Mouse (Mus musculus) myocyte (in vitro differentiated cells): ENCODE results near the gene Hist1h3f. TPM values are rescaled to one million over a fixed set of nuclear protein-coding genes. Genes with fewer than 3 reads are reported as not detected.
"Not testable (repeated sequence)": the region's sequence is repeated elsewhere in the genome, so short reads cannot be mapped to it uniquely, and the experiment has no call there.

Source experiments
- H3K27me3 ChIP-seq: one replicate; pipeline ENCODE4 v1.6.1; 2011; ENCODE audit not compliant: control insufficient read depth, insufficient read depth, insufficient read length
- H3K36me3 ChIP-seq: one replicate; pipeline ENCODE4 v1.6.1; 2011; ENCODE audit not compliant: control insufficient read depth, insufficient read depth
- H3K4me2 ChIP-seq: one replicate; pipeline ENCODE4 v1.6.1; 2011; ENCODE audit warnings: low read depth, control low read depth
- H3K4me3 ChIP-seq: one replicate; pipeline ENCODE4 v1.5.1; 2011; ENCODE audit warnings: mild to moderate bottlenecking, control low read depth, moderate library complexity
- H3K79me2 ChIP-seq: one replicate; pipeline ENCODE4 v1.6.1; 2011; ENCODE audit not compliant: control insufficient read depth, insufficient read depth
- H3ac ChIP-seq: one replicate; pipeline ENCODE4 v1.6.1; 2011; ENCODE audit not compliant: control insufficient read depth, insufficient read length
- CEBPB ChIP-seq: IDR thresholded peaks from 2 replicates; pipeline ENCODE4 v1.6.1; 2011; ENCODE audit warnings: mild to moderate bottlenecking, moderate library complexity; ENCODE audit not compliant: poor library complexity, insufficient read depth, severe bottlenecking
- E2F4 ChIP-seq: IDR thresholded peaks from one replicate; pipeline ENCODE4 v1.6.1; 2011; ENCODE audit warnings: mild to moderate bottlenecking, control low read depth, moderate library complexity; ENCODE audit not compliant: insufficient read depth
- MAX ChIP-seq: IDR thresholded peaks from one replicate; pipeline ENCODE4 v1.6.1; 2011; ENCODE audit warnings: low read depth, mild to moderate bottlenecking, control low read depth
- MYOD1 ChIP-seq, 3 experiments: IDR thresholded peaks; one replicate each; pipeline ENCODE4 v1.6.1; 2011; ENCODE audit warnings: control low read depth in 2 of 3, low read depth in 2 of 3, mild to moderate bottlenecking in 2 of 3, moderate library complexity in 1 of 3; ENCODE audit not compliant: insufficient read length in 2 of 3, control insufficient read depth in 1 of 3
- MYOG ChIP-seq, 3 experiments: IDR thresholded peaks; one replicate each; pipeline ENCODE4 v1.6.1; 2011; ENCODE audit warnings: control low read depth in 2 of 3, low read depth in 2 of 3, mild to moderate bottlenecking in 2 of 3; ENCODE audit not compliant: insufficient read length in 2 of 3, control insufficient read depth in 1 of 3, insufficient read depth in 1 of 3
- POLR2A ChIP-seq: IDR thresholded peaks from one replicate; pipeline ENCODE4 v1.6.1; 2011; ENCODE audit warnings: low read depth, mild to moderate bottlenecking, control low read depth, moderate library complexity; ENCODE audit not compliant: insufficient read length
- POLR2AphosphoS2 ChIP-seq: IDR thresholded peaks from one replicate; pipeline ENCODE4 v1.6.1; 2011; ENCODE audit warnings: low read depth, control low read depth; ENCODE audit not compliant: insufficient read length
- REST ChIP-seq: IDR thresholded peaks from one replicate; pipeline ENCODE4 v1.6.1; 2011; ENCODE audit warnings: mild to moderate bottlenecking, control low read depth, moderate library complexity; ENCODE audit not compliant: insufficient read depth, insufficient read length
- TCF3 ChIP-seq: IDR thresholded peaks from one replicate; pipeline ENCODE4 v1.6.1; 2011; ENCODE audit warnings: low read depth, control low read depth; ENCODE audit not compliant: insufficient read length
- USF1 ChIP-seq: IDR thresholded peaks from one replicate; pipeline ENCODE4 v1.6.1; 2011; ENCODE audit warnings: low read depth, mild to moderate bottlenecking, control low read depth, moderate library complexity
- polyA plus RNA-seq: library from polyadenylated mRNA; unstranded; fragments of >200 nt; fragmentation: generic; extraction: Trizol; gene quantifications from one replicate; pipeline ENCODE4 v1.2.1, GENCODE M21; 2012; ENCODE audit warnings: missing spikeins

Gene Hist1h3f
- polyA plus RNA-seq, 1 experiment: 0.91 TPM

GRCm38 (mm10) chr13:23533560-23534367 is 10.1 kb upstream of the Hist1h3f start, which contains the start of gene Hist1h2af:
TSS of gene Hist1h2af (plus strand) at chr13:23533906.
- not testable (repeated sequence) for H3K36me3 ChIP-seq, H3ac ChIP-seq, H3K27me3 ChIP-seq, H3K79me2 ChIP-seq
- peak within 1 kb of the TSS; percentile 88 for H3K4me2 ChIP-seq
- H3K4me3 ChIP-seq: peak within 1 kb of the TSS; percentile 41
- TF ChIP-seq E2F4 (peak; percentile 68), POLR2AphosphoS2 (peak; percentile 79), POLR2A (peak; percentile 57)

GRCm38 (mm10) chr13:23534368-23535131 is 9.3 kb upstream of the Hist1h3f start:
- Histone ChIP-seq H3K27me3 (no peaks in the 10 kb centered on the region), H3K79me2 (no peaks in the 10 kb centered on the region), H3ac (no peak overlapping the region), H3K4me2 (peak overlapping the region; percentile 88), H3K36me3 (no peaks in the 10 kb centered on the region), H3K4me3 (peak overlapping the region; percentile 41)
- no peak for TF ChIP-seq REST
- peak; percentile 59 for TF ChIP-seq POLR2AphosphoS2
- TF ChIP-seq POLR2A: no peak

- not testable (repeated sequence) for H3K36me3 ChIP-seq, H3K79me2 ChIP-seq, H3ac ChIP-seq, H3K27me3 ChIP-seq
- TF ChIP-seq MAX (peak; percentile 56), POLR2AphosphoS2 (peak; percentile 98), POLR2A (peak; percentile 91), E2F4 (peak; percentile 100)
- H3K4me3 ChIP-seq: peak within 1 kb of the TSS; percentile 41
- H3K4me2 ChIP-seq: peak within 1 kb of the TSS; percentile 88
Observed at GRCm38 (mm10) chr13:23535137-23536075, 8.4 kb upstream of the Hist1h3f start, which contains the start of gene Hist1h3g. TSS of gene Hist1h3g (plus strand) at chr13:23535422.

GRCm38 (mm10) chr13:23536076-23536822 is 7.6 kb upstream of the Hist1h3f start:
- Histone ChIP-seq H3K4me3 (peak overlapping the region; percentile 41), H3K4me2 (peak overlapping the region; percentile 83), H3K27me3 (no peaks in the 10 kb centered on the region), H3K36me3 (no peaks in the 10 kb centered on the region), H3ac (no peak overlapping the region), H3K79me2 (no peaks in the 10 kb centered on the region)
- TF ChIP-seq MYOD1 (IDR thresholded peaks at IDR 0.05; ENCODE audit: control insufficient read depth in 1 of 3, insufficient read length in 2 of 3, low read depth in 2 of 3): no peak
- no peak for TF ChIP-seq USF1
- TF ChIP-seq POLR2AphosphoS2: peak; percentile 15

- Histone ChIP-seq H3K36me3 (no peaks in the 10 kb centered on the region), H3K4me2 (peak overlapping the region; percentile 83), H3K4me3 (peak overlapping the region; percentile 41), H3ac (no peak overlapping the region), H3K79me2 (peaks cover 6% of the 10 kb centered on the region), H3K27me3 (no peaks in the 10 kb centered on the region)
- TF ChIP-seq REST: no peak
- TF ChIP-seq CEBPB: no peak
- no peak for TF ChIP-seq TCF3
- no peak for TF ChIP-seq E2F4
- no peak for TF ChIP-seq MAX
- TF ChIP-seq MYOG (IDR thresholded peaks at IDR 0.05; ENCODE audit: control insufficient read depth in 1 of 3, insufficient read depth in 1 of 3, insufficient read length in 2 of 3, low read depth in 2 of 3): no peak
- TF ChIP-seq MYOD1 (IDR thresholded peaks at IDR 0.05; ENCODE audit: control insufficient read depth in 1 of 3, insufficient read length in 2 of 3, low read depth in 2 of 3): no peak
- no peak for TF ChIP-seq POLR2A
- no peak for TF ChIP-seq USF1
Observed at GRCm38 (mm10) chr13:23537006-23537710, 6.7 kb upstream of the Hist1h3f start.
